Mouse (Mus musculus) stomach, embryonic 16.5 days (tissue): ENCODE measurements at regions not wholly inside any gene's neighbourhood (a gene's known extent, or its start where the extent isn't known, plus 50 kb on each side); places are given as distances from the start of the nearest gene placed in this dataset.

Experiments used
- ATAC-seq: fragments of 200-750 bp; cut with Nextera tagmentation; 2 replicates; pipeline ENCODE4 v1.8.0; 2017; ENCODE audit warnings: moderate number of reproducible peaks, moderate TSS enrichment; ENCODE audit not compliant: insufficient read depth, low FRiP score
- H3K27ac ChIP-seq: fragments of 300-500 bp; sonication (generic); 2 replicates; pipeline ENCODE4 v1.5.1; 2014; ENCODE audit warnings: low read length
- H3K27me3 ChIP-seq: fragments of 300-500 bp; sonication (generic); 2 replicates; pipeline ENCODE4 v1.6.1; 2014; ENCODE audit warnings: low read length, control low read depth, mixed read lengths; ENCODE audit not compliant: control insufficient read depth, insufficient read depth
- H3K36me3 ChIP-seq: fragments of 300-500 bp; sonication (generic); 2 replicates; pipeline ENCODE4 v1.6.1; 2014; ENCODE audit warnings: low read length; ENCODE audit not compliant: control insufficient read depth, insufficient read depth
- H3K4me1 ChIP-seq: fragments of 300-500 bp; sonication (generic); 2 replicates; pipeline ENCODE4 v1.6.1; 2014; ENCODE audit warnings: low read length, control low read depth, mixed read lengths; ENCODE audit not compliant: control insufficient read depth, insufficient read depth
- H3K4me2 ChIP-seq: fragments of 300-500 bp; sonication (generic); 2 replicates; pipeline ENCODE4 v1.6.1; 2014; ENCODE audit warnings: low read depth, low read length, mixed read lengths
- H3K4me3 ChIP-seq: fragments of 300-500 bp; sonication (generic); replicated peaks from 2 replicates; pipeline ENCODE4 v1.5.1; 2014; ENCODE audit warnings: mild to moderate bottlenecking, low read length
- H3K9ac ChIP-seq: fragments of 300-500 bp; sonication (generic); 2 replicates; pipeline ENCODE4 v1.6.1; 2014; ENCODE audit warnings: low read length
- H3K9me3 ChIP-seq: fragments of 300-500 bp; sonication (generic); replicated peaks from 2 replicates; pipeline ENCODE4 v1.6.1; 2016; ENCODE audit warnings: low read length, control low read depth; ENCODE audit not compliant: control insufficient read depth
- WGBS: fragments of 180-500 bp; shearing (Covaris S2); extraction: QIAGEN DNeasy Blood & Tissue Kit; methylation state at CpG from one replicate; pipeline ENCODE4 v1.1.7; 2014; 5-methylcytosine and 5-hydroxymethylcytosine counted together

GRCm38 (mm10) chr15:62641051-62641710 is 1203.8 kb downstream of the Gsdmc2 start:
- no peak for ATAC-seq

GRCm38 (mm10) chr15:62625406-62625805 is 1219.6 kb downstream of the Gsdmc2 start:
- no peak for ATAC-seq
- H3K27ac ChIP-seq = no peak overlapping the region
- no peaks in the 10 kb centered on the region for H3K27me3 ChIP-seq
- no peak overlapping the region for H3K9ac ChIP-seq
- no peak overlapping the region for H3K4me3 ChIP-seq
- no peak overlapping the region for H3K4me2 ChIP-seq
- 88% methylated on average over 7 of the region's 7 CpGs for WGBS
- no peaks in the 10 kb centered on the region for H3K4me1 ChIP-seq
- no peaks in the 10 kb centered on the region for H3K36me3 ChIP-seq
- no peaks in the 10 kb centered on the region for H3K9me3 ChIP-seq

More at GRCm38 (mm10) chr15:62641051-62641710, 1203.8 kb downstream of the Gsdmc2 start:
- H3K27ac ChIP-seq = no peak overlapping the region
- H3K27me3 ChIP-seq = no peaks in the 10 kb centered on the region
- H3K4me3 ChIP-seq = no peak overlapping the region
- H3K36me3 ChIP-seq = no peaks in the 10 kb centered on the region
- H3K9me3 ChIP-seq = no peaks in the 10 kb centered on the region
- 76% methylated on average over 7 of the region's 7 CpGs for WGBS
- no peaks in the 10 kb centered on the region for H3K4me1 ChIP-seq
- no peak overlapping the region for H3K9ac ChIP-seq
- H3K4me2 ChIP-seq = no peak overlapping the region

- WGBS = 83% methylated on average over 5 of the region's 5 CpGs
- H3K27ac ChIP-seq = no peak overlapping the region
- H3K36me3 ChIP-seq = no peaks in the 10 kb centered on the region
- no peak overlapping the region for H3K4me2 ChIP-seq
- H3K27me3 ChIP-seq = no peaks in the 10 kb centered on the region
- H3K4me1 ChIP-seq = no peaks in the 10 kb centered on the region
- no peak for ATAC-seq
- H3K9me3 ChIP-seq = no peaks in the 10 kb centered on the region
- no peak overlapping the region for H3K4me3 ChIP-seq
- no peak overlapping the region for H3K9ac ChIP-seq
Measured at GRCm38 (mm10) chr15:62616042-62616441, 1228.9 kb downstream of the Gsdmc2 start.

- no peak overlapping the region for H3K4me3 ChIP-seq
- H3K4me2 ChIP-seq = no peak overlapping the region
- no peaks in the 10 kb centered on the region for H3K27me3 ChIP-seq
- H3K9me3 ChIP-seq = no peaks in the 10 kb centered on the region
- no peaks in the 10 kb centered on the region for H3K4me1 ChIP-seq
- H3K27ac ChIP-seq = no peak overlapping the region
- no peak overlapping the region for H3K9ac ChIP-seq
- no peak for ATAC-seq
- H3K36me3 ChIP-seq = no peaks in the 10 kb centered on the region
Measured at GRCm38 (mm10) chr15:62596735-62597134, 1248.2 kb downstream of the Gsdmc2 start.

- H3K27me3 ChIP-seq = no peaks in the 10 kb centered on the region
- H3K9me3 ChIP-seq = no peaks in the 10 kb centered on the region
- WGBS = 61% methylated on average over 3 of the region's 3 CpGs
- H3K4me1 ChIP-seq = no peaks in the 10 kb centered on the region
- no peak for ATAC-seq
- H3K36me3 ChIP-seq = no peaks in the 10 kb centered on the region
- no peak overlapping the region for H3K4me2 ChIP-seq
- no peak overlapping the region for H3K27ac ChIP-seq
- H3K4me3 ChIP-seq = no peak overlapping the region
- H3K9ac ChIP-seq = no peak overlapping the region
Measured at GRCm38 (mm10) chr15:62588580-62588979, 1256.4 kb downstream of the Gsdmc2 start.

GRCm38 (mm10) chr15:62578788-62579187 is 1266.2 kb downstream of the Gsdmc2 start:
- Histone ChIP-seq H3K9ac (no peak overlapping the region), H3K36me3 (no peaks in the 10 kb centered on the region), H3K4me1 (no peaks in the 10 kb centered on the region), H3K27ac (no peak overlapping the region), H3K4me3 (no peak overlapping the region), H3K27me3 (no peaks in the 10 kb centered on the region), H3K9me3 (no peaks in the 10 kb centered on the region), H3K4me2 (no peak overlapping the region)
- WGBS = 63% methylated on average over 3 of the region's 3 CpGs
- ATAC-seq = no peak

GRCm38 (mm10) chr15:62575791-62576190 is 1269.2 kb downstream of the Gsdmc2 start:
- Histone ChIP-seq H3K4me3 (no peak overlapping the region), H3K27ac (no peak overlapping the region), H3K4me1 (no peaks in the 10 kb centered on the region), H3K9me3 (no peaks in the 10 kb centered on the region), H3K36me3 (no peaks in the 10 kb centered on the region), H3K4me2 (no peak overlapping the region), H3K27me3 (no peaks in the 10 kb centered on the region), H3K9ac (no peak overlapping the region)
- WGBS = 85% methylated on average over 2 of the region's 2 CpGs
- no peak for ATAC-seq

GRCm38 (mm10) chr15:62571803-62572202 is 1273.2 kb downstream of the Gsdmc2 start:
- no peaks in the 10 kb centered on the region for H3K4me1 ChIP-seq
- no peaks in the 10 kb centered on the region for H3K27me3 ChIP-seq
- H3K27ac ChIP-seq = no peak overlapping the region
- no peak for ATAC-seq
- no peaks in the 10 kb centered on the region for H3K36me3 ChIP-seq
- H3K9me3 ChIP-seq = no peaks in the 10 kb centered on the region
- H3K9ac ChIP-seq = no peak overlapping the region
- H3K4me3 ChIP-seq = no peak overlapping the region
- H3K4me2 ChIP-seq = no peak overlapping the region
- WGBS = 71% methylated on average over 7 of the region's 7 CpGs

GRCm38 (mm10) chr15:62568788-62569713 is 1275.9 kb downstream of the Gsdmc2 start:
- 63% methylated on average over 7 of the region's 7 CpGs for WGBS
- no peaks in the 10 kb centered on the region for H3K4me1 ChIP-seq
- H3K9ac ChIP-seq = no peak overlapping the region
- H3K27me3 ChIP-seq = no peaks in the 10 kb centered on the region
- H3K9me3 ChIP-seq = no peaks in the 10 kb centered on the region
- no peak overlapping the region for H3K4me3 ChIP-seq
- no peak overlapping the region for H3K4me2 ChIP-seq
- no peaks in the 10 kb centered on the region for H3K36me3 ChIP-seq
- H3K27ac ChIP-seq = no peak overlapping the region
- no peak for ATAC-seq
